Mouse (Mus musculus): Measurements from ENCODE around the gene Btk.

DNA sequence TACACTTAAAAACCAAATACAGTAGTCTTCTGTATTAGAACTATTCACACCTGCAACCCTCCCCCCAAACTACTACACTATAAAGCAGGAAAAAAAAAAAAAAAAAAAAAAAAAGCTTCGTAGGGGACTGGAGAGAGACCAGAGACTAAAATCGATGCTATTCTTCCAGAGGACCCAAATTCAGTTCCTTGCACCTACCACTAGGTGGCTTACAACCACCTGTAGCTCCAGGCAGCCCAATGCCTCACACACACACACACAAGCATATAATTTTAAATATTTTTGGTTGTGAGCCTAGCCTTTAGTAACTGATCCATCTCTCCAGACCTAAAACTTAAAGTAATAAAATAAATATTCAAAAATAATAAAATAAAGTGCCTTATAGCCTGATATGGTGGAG is 73.9 kb downstream of the Btk start:
- peak; percentile 32 for TF ChIP-seq CTCF (conservative IDR thresholded peaks at IDR 0.05; ENCODE audit: low read length)
- no peak for TF ChIP-seq POU5F1 (IDR thresholded peaks at IDR 0.05; ENCODE audit: borderline replicate concordance, low read length)
- no peak for TF ChIP-seq NANOG (IDR thresholded peaks at IDR 0.05; ENCODE audit: borderline replicate concordance, low read length)

Measured in E14TG2a.4 (cell line).